Mouse (Mus musculus) kidney, embryonic 14.5 days (tissue): ENCODE measurements around the gene Cdc5l. TPM values are rescaled to one million over a fixed set of nuclear protein-coding genes. Genes with fewer than 3 reads are reported as not detected.

ENCODE experiments used
- ATAC-seq: fragments of 200-750 bp; cut with Nextera tagmentation; 2 replicates; pipeline ENCODE4 v1.8.0; 2017; ENCODE audit warnings: moderate number of reproducible peaks, mild to moderate bottlenecking, moderate TSS enrichment, moderate library complexity; ENCODE audit not compliant: low FRiP score, low TSS enrichment
- H3K27ac ChIP-seq: fragments of 300-500 bp; sonication (generic); 2 replicates; pipeline ENCODE4 v1.5.1; 2014; ENCODE audit warnings: low read depth, mild to moderate bottlenecking, low read length, moderate library complexity, mixed read lengths
- H3K27me3 ChIP-seq: fragments of 300-500 bp; sonication (generic); 2 replicates; pipeline ENCODE4 v1.6.1; 2014; ENCODE audit warnings: mild to moderate bottlenecking, low read length; ENCODE audit not compliant: control insufficient read depth, insufficient read depth
- H3K36me3 ChIP-seq: fragments of 300-500 bp; sonication (generic); 2 replicates; pipeline ENCODE4 v1.6.1; 2014; ENCODE audit warnings: low read length, mixed read lengths; ENCODE audit not compliant: control insufficient read depth, insufficient read depth
- H3K4me1 ChIP-seq: fragments of 300-500 bp; sonication (generic); 2 replicates; pipeline ENCODE4 v1.6.1; 2014; ENCODE audit warnings: low read length, mixed read lengths; ENCODE audit not compliant: control insufficient read depth, insufficient read depth
- H3K4me2 ChIP-seq: fragments of 300-500 bp; sonication (generic); replicated peaks from 2 replicates; pipeline ENCODE4 v1.6.1; 2014; ENCODE audit warnings: low read depth, mild to moderate bottlenecking, low read length
- H3K4me3 ChIP-seq: fragments of 300-500 bp; sonication (generic); 2 replicates; pipeline ENCODE4 v1.5.1; 2014; ENCODE audit warnings: mild to moderate bottlenecking, low read length
- H3K9ac ChIP-seq: fragments of 300-500 bp; sonication (generic); 2 replicates; pipeline ENCODE4 v1.6.1; 2014; ENCODE audit warnings: low read depth, mild to moderate bottlenecking, low read length, moderate library complexity
- H3K9me3 ChIP-seq: fragments of 300-500 bp; sonication (generic); 2 replicates; pipeline ENCODE4 v1.6.1; 2016; ENCODE audit warnings: low read length; ENCODE audit not compliant: control insufficient read depth
- WGBS: fragments of 180-500 bp; shearing (Covaris S2); extraction: QIAGEN DNeasy Blood & Tissue Kit; methylation state at CpG from one replicate; pipeline ENCODE4 v1.1.7; 2014; 5-methylcytosine and 5-hydroxymethylcytosine counted together
- polyA plus RNA-seq: library from polyadenylated mRNA; unstranded; fragments of >200 nt; fragmentation: Nextera tagmentation; extraction: Ambion mirVana; gene quantifications from 2 replicates; pipeline ENCODE4 v1.2.1, GENCODE M21; 2014

Cdc5l gene
- polyA plus RNA-seq, 1 experiment from 2014 or later = 73.5 TPM

DNA sequence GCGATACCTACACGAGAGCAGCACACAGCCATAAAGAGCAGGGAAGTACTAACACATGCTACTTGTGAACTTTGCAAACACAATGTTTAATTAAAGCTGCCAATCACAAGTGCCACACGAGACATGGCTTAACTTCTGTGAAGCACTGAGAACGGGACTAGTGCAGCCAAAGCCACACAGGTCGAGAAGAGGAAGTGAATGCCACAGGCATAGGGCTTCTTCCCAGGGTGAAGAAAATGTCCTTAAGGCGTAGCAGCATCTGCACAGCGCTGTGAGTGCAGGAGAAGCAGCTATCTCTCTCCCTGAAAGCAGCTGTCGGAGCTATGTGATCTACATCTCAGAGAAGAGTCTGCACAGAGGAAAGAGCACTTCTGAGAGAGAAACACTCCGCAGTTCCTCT lies 38.9 kb downstream of the Cdc5l start:
- Histone ChIP-seq H3K4me3 (no peak overlapping the region), H3K4me2 (no peak overlapping the region), H3K9me3 (no peaks in the 10 kb centered on the region), H3K36me3 (peaks cover 50% of the 10 kb centered on the region), H3K4me1 (no peaks in the 10 kb centered on the region), H3K27ac (no peak overlapping the region), H3K27me3 (no peaks in the 10 kb centered on the region), H3K9ac (no peak overlapping the region)
- WGBS = 68% methylated on average over 9 of the region's 9 CpGs
- no peak for ATAC-seq

GRCm38 (mm10) chr17:45393765-45394164 lies 39.8 kb downstream of the Cdc5l start:
- no peak for ATAC-seq
- 88% methylated on average over 3 of the region's 3 CpGs for WGBS
- peaks cover 49% of the 10 kb centered on the region for H3K36me3 ChIP-seq

GRCm38 (mm10) chr17:45389896-45390295 lies 43.6 kb downstream of the Cdc5l start:
- Histone ChIP-seq H3K27ac (no peak overlapping the region), H3K36me3 (peaks cover 51% of the 10 kb centered on the region), H3K9me3 (no peaks in the 10 kb centered on the region), H3K4me2 (no peak overlapping the region), H3K27me3 (no peaks in the 10 kb centered on the region), H3K4me3 (no peak overlapping the region), H3K4me1 (no peaks in the 10 kb centered on the region), H3K9ac (no peak overlapping the region)
- no peak for ATAC-seq
- WGBS = 99% methylated on average over 5 of the region's 5 CpGs

More at GRCm38 (mm10) chr17:45393765-45394164, 39.8 kb downstream of the Cdc5l start:
- H3K4me1 ChIP-seq = no peaks in the 10 kb centered on the region
- H3K4me3 ChIP-seq = no peak overlapping the region
- H3K9me3 ChIP-seq = no peaks in the 10 kb centered on the region
- no peak overlapping the region for H3K9ac ChIP-seq
- no peak overlapping the region for H3K4me2 ChIP-seq
- H3K27ac ChIP-seq = no peak overlapping the region
- no peaks in the 10 kb centered on the region for H3K27me3 ChIP-seq

DNA sequence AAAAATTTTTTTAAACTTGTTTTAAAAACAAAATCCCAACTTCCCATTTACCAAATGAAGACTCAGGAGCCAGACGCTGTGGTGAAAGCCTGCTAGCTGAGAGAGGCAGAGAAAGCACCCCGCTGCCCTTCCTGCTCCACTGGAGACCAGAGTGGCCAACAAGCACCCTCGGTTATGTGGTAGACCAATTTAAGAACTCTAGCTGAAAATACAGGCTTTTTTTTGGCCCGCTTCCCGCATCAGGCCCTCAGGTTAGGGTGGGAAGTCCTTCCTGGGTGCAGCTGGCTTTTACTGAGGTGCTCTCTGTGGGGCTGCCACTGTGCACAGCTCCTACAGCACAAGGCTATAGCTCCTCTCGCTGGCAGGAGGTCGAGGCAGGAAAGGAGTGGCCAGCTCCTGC lies 46.6 kb downstream of the Cdc5l start:
- no peak overlapping the region for H3K4me3 ChIP-seq
- no peaks in the 10 kb centered on the region for H3K9me3 ChIP-seq
- H3K27me3 ChIP-seq = no peaks in the 10 kb centered on the region
- H3K36me3 ChIP-seq = peaks cover 31% of the 10 kb centered on the region
- 85% methylated on average over 7 of the region's 7 CpGs for WGBS
- no peak for ATAC-seq
- no peak overlapping the region for H3K9ac ChIP-seq
- H3K4me1 ChIP-seq = no peaks in the 10 kb centered on the region
- H3K4me2 ChIP-seq = no peak overlapping the region
- H3K27ac ChIP-seq = no peak overlapping the region

DNA sequence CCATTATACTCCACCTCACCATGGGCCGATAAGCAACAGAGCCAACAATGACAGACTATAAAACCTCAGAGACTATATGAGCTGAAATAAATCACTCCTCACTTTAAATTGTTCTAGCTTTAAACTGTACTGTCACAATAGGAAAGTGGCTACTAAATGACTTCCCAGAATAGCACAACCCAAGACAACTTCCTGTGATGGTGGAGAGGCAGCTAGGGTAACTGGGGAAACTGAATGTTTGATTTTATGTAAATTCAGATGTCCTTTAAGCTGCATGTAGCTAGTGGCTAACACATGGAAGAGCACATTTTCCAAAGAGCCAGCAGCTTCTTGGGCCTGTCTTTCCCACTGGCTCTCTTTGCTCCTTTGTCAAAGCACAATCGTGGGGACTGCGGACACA lies 50.2 kb downstream of the Cdc5l start:
- Histone ChIP-seq H3K9ac (no peak overlapping the region), H3K9me3 (no peaks in the 10 kb centered on the region), H3K4me1 (no peaks in the 10 kb centered on the region), H3K4me3 (no peak overlapping the region), H3K36me3 (peaks cover 2% of the 10 kb centered on the region; the same call in 1 of the 2 replicates), H3K27me3 (no peaks in the 10 kb centered on the region), H3K27ac (0 out of 2 replicates have a peak overlapping the region, but pooled peaks have one; percentile 1), H3K4me2 (no peak overlapping the region)
- 73% methylated on average over 3 of the region's 3 CpGs for WGBS
- no peak for ATAC-seq

DNA sequence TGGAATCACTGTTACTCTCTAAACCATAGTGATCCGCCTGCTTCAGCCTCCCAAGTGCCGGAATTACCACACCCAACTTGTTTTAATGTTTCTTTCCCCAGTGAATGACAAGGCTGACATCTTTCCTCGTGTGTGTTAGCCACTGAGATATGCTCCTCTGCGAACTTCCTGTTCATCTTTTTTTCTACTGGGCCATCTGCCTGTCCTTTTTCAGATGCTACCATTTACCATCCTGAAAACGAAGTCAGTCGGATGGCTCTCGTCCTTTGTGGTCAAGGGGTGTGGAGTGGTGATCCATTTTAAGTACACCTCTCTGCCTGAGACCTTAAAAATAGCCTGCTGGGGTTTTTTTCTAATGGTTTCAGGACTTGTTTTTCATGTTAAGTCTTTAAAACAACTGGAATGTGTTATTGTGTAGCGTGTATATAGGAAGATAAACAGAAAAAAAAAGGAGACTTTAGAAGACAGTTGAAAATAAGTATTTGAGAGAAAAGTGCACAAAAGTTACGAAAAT lies 54.2 kb downstream of the Cdc5l start:
- 93% methylated on average over 9 of the region's 9 CpGs for WGBS
- H3K36me3 ChIP-seq = no peaks in the 10 kb centered on the region
- H3K9me3 ChIP-seq = no peaks in the 10 kb centered on the region
- ATAC-seq = no peak
- H3K27ac ChIP-seq = no peak overlapping the region
- H3K27me3 ChIP-seq = peaks cover 6% of the 10 kb centered on the region; the same call in 1 of the 2 replicates
- no peak overlapping the region for H3K4me3 ChIP-seq
- no peaks in the 10 kb centered on the region for H3K4me1 ChIP-seq
- no peak overlapping the region for H3K9ac ChIP-seq
- H3K4me2 ChIP-seq = no peak overlapping the region

DNA sequence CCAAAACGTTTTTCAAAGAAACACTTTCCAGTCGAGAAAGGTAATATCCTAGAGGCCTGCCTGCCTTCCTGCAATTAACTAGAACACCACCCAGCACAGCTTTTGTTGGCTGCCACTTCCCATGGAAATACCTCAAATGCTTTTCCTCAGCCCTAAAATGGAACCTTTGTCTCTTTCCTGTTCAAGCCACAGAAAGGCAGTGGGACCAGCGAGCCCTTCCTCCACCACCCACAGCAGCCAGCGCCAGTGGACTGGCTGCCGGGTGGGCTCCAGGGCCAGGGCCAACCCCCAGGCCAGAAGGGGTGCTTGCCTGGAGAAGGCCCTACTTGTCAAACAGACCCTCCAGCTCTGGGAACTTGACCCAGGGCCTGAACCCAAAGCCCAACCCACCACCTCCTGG lies 56.2 kb downstream of the Cdc5l start:
- Histone ChIP-seq H3K4me1 (no peaks in the 10 kb centered on the region), H3K4me2 (no peak overlapping the region), H3K4me3 (no peak overlapping the region), H3K27me3 (peaks cover 10% of the 10 kb centered on the region), H3K27ac (no peak overlapping the region), H3K9ac (no peak overlapping the region), H3K36me3 (no peaks in the 10 kb centered on the region), H3K9me3 (no peaks in the 10 kb centered on the region)
- ATAC-seq = no peak
- 38% methylated on average over 5 of the region's 5 CpGs for WGBS

- Histone ChIP-seq H3K9me3 (no peaks in the 10 kb centered on the region), H3K36me3 (no peaks in the 10 kb centered on the region), H3K4me2 (no peak overlapping the region), H3K4me3 (no peak overlapping the region), H3K27ac (no peak overlapping the region), H3K27me3 (peaks cover 18% of the 10 kb centered on the region), H3K9ac (no peak overlapping the region), H3K4me1 (0 out of 2 replicates have a peak, but pooled peaks cover 2% of the 10 kb centered on the region)
- peak; percentile 75; the same call in 1 of the 2 replicates for ATAC-seq
- WGBS = 27% methylated on average over 13 of the region's 13 CpGs
Measured at GRCm38 (mm10) chr17:45373987-45374608, 59.4 kb downstream of the Cdc5l start.

DNA sequence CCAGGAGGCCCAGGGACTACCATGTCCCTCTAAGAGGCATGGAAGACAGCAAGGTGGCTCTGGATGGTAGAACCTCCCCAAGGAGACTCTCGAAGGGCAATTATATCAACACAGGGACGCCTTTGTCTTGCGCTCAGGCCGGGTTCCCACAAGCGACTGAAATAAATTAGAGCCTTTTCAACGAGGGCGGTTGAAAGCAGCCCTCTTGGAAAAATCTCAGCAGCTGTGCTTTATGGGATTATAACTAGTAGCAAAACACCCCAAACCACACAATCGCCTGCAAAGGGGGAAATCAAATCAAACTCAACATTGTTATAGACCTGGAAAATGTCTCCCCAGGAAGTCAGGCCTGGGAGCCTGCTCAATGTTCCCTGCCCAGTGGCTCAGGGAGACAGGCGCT lies 62.5 kb downstream of the Cdc5l start:
- Histone ChIP-seq H3K4me1 (0 out of 2 replicates have a peak, but pooled peaks cover 2% of the 10 kb centered on the region), H3K9me3 (no peaks in the 10 kb centered on the region), H3K36me3 (no peaks in the 10 kb centered on the region), H3K27me3 (peaks cover 15% of the 10 kb centered on the region), H3K4me3 (no peak overlapping the region), H3K27ac (no peak overlapping the region), H3K9ac (no peak overlapping the region), H3K4me2 (no peak overlapping the region)
- ATAC-seq = no peak
- 57% methylated on average over 9 of the region's 9 CpGs for WGBS
